Mouse (Mus musculus) urinary bladder, adult 18-20 months (tissue): Measurements from ENCODE around the gene Diras1.
"Not testable (repeated sequence)": the region's sequence is repeated elsewhere in the genome, so short reads cannot be mapped to it uniquely, and the experiment has no call there.

Experiments used
- DNase-seq, 2 experiments: peaks; one replicate each; pipeline ENCODE4 v3.0.0; 2022; ENCODE audit warnings: low spot score in 2 of 2, mixed read lengths in 2 of 2

Diras1 gene

DNA sequence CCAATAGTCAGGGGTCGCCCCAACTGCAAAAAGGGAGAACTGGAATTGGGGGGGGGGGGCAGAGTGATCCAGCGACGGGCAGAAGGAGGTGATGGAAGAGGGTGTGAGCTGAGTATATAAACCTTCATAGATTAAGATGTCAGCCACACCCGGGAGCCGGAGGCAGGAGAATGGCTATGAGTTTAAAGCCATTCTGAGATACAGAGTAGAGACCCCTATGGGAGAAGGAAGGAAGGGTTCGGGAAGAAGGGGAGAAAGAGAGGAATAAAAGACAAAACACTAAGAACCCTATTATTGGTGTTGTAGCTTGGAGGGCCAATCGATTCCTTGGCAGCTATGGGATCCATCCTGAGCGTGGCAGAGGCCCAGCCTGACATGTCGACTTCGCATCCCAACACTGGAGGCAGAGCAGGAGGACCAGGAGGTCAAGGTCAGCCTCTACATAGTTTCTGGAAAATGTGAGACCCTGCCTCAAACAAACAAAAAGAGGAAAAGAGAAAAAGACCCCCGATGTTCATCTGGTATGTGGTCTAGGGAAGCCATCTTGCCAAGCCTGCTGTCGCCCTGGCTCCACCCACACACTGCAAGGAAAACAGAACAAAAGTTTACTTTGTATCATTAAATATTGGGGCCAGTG lies at the start of gene Diras1:
Gene Diras1, minus strand, starts transcription at position 24 of the 637 bp plus-strand sequence.
- no peak for DNase-seq

DNA sequence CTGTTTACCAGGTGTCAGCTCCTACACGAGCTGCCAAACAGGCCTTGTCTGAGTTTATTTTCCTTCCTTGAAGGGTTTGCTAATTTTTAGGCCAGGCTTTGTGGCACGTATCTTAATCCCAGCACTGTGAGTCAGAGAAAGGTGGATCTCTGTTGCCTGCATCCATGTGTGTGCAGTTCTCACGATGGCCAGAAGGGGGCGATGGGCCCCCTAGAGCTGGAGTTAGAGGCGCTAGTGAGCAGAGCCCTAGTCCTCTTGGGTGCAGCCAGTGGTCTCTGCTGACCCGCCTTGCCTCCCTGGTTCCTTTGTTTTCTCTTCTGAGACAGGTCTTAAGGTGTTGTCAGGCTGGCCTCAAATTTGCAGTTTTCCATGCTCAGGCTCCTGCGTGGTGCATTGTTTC lies 48.0 kb upstream of the Diras1 start:
- no peak for DNase-seq

DNA sequence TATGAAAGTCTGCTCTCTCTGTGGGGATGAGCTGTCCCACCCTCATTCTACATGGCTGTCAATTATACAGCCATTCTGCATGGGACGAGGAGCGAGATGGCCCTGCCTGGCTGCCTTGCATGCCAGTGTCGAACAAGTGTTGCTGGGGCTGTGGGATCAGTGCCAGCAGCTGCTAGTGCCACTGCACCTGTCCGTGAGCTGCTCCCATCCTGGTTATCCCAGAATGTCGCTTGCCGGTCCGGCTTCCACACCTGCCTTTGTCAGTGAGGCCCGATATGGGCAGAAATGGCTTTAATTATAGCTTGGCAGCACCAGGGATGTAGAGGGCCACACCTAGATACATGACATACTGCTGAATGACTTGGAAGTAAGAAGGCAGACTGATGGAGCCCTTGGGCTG lies 46.8 kb upstream of the Diras1 start:
- DNase-seq = no peak

DNA sequence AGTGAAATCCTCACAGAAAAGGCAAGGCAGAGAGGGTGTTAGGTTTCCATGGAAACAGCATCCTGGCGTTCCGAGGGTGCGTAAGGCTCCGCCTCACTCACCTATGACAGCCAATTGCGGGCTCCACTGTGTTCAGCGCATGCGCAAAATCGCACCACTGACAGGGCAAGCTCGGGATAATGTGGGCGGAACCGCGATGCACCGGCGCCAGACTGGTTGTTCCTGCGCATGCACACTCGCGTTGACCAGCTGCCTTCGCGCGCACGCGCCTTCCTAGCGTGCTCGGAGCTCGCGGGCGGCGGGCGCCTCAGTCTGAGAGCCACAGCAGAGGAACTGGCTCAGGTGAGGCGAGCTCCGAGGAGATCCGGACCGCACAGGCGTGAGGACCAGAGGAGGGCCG lies 44.4 kb upstream of the Diras1 start, which contains the start of gene Thop1:
Gene Thop1, plus strand, starts transcription at position 200 of the 400 bp plus-strand sequence.
- peak; percentile 82 to 96 for DNase-seq

DNA sequence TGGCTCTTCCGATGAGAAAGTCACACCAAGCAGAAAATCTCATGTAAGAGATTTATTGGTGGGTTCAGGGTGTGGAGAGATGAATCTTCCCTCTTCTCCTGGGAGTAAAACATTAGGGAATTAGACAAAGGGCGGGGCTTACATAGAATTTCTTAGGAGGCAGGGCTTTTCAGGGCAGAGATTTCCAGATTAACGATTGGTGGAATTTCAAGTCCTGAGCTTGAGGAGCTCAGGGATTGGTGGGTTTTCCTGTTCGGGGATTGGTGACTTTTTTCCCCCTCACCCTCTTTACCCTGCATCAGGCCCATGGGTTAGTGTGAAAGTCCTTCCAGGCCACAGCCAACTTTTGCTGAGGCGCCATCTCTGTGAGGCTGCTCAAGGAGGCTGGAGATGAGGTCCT lies 43.2 kb upstream of the Diras1 start:
- no peak for DNase-seq

DNA sequence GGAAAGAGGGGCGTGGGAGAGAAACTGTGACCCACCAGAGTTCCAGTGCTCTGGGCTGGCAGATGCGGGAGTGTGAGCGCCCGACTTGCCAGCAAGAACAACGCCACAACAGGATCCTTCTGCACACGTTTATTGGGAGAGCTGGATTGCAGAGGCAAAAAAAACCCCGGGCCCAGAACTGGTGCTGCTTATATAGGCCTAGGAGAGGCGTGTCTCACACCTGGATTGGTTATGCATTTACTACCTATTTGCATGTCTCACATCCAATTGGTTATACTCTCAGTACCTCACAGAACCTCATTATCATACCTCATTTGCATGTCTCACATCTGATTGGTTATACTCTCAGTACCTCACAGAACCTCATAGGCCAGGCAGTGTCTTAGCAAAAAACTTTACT lies 39.1 kb upstream of the Diras1 start:
- not testable (repeated sequence) for DNase-seq

DNA sequence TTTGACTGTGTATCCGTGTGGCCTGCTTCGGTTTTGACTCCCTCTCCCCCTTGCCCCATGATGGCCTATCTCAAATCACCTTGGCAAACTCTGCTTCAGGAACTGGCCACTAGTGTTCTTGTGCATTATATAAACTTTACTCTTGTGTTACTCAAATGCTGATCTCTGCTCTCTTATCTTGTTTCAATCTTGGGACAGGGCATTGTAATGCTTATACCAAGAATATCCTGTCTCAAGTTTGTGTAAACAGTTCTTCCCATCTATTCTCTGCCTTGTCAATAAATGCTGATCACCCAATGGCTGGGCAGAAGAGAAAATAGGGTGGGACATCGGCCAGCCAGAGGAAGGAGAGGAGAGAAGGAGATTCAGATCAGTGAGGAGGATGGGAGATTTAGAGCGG lies 37.2 kb upstream of the Diras1 start:
- no peak for DNase-seq

DNA sequence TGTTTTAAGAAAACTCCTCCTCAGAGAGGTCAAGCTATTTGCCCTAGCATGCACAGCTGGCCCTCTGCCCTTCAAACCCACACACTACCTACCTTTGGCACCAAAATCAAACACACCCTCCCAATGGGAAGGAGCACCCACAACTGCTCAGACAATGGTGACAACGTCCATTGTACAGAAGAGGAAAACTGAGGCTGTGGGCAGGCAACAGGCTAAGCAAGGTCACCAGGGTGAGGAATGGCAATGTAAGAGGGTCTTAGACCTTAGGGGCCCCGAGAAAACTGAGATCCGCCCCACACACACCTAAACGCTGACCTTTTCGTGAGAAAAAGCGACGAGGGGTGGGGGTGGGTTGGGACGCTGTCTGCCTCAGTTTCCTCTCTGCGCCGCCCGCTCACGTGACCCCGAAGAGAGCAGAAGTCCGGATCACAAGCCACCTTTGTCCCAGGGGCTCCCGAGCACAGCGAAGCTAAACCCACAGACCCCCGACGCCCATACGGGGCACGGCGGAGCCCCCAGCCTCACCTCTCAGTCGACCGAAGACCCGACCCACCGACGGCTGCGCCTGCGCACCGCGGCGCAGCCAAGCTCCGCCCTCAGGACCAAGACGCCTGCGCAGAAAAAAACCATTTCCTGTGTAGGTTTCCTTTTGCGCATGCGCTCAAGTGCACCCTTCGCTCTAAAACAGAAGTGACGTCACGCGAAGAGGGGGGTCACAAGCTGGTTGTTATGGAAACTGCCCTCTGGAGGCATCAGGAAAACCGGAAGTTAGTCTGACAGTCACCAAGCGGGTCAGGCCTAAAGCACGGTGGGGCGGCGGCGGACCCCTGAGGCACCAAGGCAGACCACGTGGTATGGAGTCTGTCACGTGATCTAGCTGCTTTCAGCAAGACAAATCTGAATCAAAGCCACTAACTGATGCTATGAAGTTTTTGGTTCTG lies 34.4 kb upstream of the Diras1 start, which contains the start of gene Sgta:
Gene Sgta, minus strand, starts transcription at position 579 of the 941 bp plus-strand sequence.
- peak; percentile 99 for DNase-seq

DNA sequence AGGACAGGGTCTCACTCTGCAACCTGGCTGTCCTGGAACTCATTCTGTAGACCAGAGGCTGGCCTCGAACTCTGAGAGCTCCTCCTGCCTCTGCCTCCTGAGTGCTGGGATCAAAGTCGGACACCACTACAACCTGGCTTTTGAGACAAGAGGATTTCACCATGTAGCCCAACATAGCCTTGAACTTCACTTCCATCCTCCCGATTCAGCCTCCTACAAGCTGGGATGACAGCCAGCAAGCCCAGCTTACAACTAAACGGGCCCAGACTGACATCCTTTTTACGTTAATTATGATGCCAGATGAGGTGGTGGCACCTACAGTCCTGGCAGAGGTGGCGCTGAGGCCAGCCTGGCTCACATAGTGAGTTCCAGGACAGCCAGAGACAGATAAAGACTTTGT lies 33.4 kb upstream of the Diras1 start:
- DNase-seq = no peak

DNA sequence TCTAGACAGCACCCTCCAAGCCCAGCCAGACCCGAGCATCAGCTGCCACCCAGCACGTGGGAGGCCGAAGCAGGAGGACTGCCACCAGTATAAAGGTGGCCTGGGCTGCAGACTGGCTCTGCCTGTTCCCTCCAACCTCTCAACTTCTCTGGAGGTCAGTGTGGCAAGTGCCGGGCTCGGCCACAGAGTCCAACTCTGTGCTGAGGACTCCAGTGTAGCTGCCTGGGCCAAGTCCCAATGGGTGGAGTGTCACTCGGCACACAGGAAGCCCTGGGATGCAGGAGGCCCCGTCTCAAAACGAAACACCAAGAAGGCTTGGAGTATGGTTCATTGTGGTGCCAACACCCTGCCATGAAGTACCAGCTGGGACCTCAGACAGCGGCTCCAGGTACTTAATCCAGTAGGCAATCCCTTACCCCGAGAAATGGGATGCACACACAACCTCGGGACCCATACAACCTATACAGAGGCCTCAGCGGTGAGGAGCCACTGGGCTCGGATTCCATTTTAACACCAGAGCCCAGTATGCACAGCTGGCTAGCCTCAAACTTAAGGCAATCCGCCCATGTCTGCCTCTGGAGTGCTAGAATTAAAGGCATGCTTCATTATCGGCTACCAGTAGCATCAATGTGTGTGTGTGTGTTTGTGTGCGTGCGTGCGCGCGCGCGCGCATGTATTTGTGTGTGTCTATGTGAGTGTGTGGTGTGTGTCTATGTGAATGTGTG lies 32.1 kb upstream of the Diras1 start:
- DNase-seq = no peak

DNA sequence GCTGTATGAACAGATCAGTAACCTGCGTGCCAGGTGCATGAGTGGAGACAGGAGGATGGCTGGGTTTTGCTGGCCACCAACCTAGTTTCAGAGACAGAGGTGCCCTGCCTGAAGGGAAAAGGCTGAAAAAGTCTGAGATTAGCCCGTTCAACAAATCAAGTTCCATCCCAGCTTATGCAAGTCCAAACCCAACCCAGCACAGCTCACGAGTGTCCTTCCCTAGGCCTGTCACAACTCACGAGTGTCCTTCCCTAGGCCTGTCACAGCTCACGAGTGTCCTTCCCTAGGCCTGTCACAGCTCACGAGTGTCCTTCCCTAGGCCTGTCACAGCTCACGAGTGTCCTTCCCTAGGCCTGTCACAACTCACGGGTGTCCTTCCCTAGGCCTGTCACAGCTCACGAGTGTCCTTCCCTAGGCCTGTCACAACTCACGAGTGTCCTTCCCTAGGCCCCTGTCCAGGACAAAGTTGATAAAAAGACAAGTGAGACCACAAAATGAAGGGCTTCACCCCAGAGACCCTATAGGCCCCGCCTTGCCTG lies 30.4 kb upstream of the Diras1 start:
- DNase-seq = not testable (repeated sequence)

DNA sequence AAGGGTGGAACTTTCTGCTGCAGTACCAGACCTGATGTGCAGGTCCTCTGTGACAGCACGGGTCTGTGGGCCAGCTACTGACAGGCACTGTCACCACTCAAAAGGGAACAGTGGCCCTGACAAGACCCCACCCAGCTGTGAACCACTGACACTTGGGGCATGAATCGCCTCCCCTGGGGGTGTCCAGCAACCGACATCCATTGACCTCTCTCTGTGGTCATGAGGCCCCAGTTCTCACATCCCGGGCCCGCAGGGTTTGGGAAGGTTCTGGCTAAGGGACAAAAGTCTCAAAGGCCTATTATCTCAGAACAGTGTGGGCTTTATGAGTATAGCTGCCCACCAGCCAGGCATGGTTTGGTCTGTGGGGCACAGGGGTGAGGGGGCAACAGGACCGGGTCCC lies 29.7 kb upstream of the Diras1 start:
- no peak for DNase-seq

DNA sequence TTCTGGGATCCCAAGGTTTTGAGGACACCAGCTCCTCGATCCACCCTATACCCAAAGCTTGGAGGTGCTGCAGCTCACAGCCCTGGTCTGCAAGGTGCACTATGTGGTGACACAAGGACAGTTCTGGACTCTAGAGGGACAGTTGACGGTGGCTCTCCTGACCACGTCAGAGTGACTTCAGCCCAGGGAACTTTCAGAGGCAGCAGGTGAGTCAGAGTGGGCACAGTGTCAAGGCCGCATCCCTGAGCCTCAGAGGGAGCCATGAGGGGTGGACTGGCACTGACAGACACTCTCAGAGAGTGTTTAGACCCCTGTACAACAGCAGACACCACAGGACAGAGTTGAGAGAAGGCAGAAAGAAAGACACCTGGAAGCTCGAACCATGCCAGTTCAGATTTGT lies 27.1 kb upstream of the Diras1 start:
- DNase-seq = no peak

DNA sequence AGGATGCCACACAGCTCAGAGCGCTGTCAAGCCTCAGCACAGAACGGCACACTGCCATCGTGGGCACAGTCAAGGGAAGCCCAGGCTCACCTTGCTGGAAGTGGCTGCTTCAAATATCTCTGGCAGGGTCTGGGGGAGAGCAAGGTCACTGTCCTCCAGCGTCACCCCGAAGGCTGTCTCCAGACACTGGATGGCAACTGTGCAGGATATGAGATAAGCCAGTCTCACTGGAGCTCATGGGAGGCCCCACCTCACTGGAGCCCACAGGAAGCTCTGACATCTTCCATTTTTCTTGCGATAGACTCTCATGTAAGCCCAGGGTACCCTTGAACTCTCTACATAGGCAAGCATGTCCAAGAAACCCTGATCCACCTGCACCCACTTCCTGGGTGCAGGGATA lies 25.7 kb upstream of the Diras1 start:
- no peak for DNase-seq

DNA sequence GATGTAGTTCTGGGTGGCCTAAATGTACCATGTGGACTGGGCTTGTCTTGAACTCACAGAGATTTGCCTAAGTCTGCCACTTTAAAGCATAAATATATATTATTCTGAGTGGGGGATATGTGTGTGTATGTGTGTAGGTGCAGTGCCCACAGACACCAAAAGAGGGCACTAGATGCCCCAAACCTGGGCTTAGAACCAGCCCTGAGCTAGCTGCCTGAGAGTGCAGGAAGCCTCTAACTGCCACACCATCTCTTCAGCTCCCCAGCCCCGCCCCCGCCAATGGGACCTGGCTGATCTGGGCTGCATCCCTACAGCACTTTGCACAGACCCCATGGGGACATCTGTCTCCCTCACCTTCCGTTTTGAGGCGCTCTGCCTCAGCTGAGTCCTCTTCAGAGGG lies 25.2 kb upstream of the Diras1 start:
- no peak for DNase-seq

DNA sequence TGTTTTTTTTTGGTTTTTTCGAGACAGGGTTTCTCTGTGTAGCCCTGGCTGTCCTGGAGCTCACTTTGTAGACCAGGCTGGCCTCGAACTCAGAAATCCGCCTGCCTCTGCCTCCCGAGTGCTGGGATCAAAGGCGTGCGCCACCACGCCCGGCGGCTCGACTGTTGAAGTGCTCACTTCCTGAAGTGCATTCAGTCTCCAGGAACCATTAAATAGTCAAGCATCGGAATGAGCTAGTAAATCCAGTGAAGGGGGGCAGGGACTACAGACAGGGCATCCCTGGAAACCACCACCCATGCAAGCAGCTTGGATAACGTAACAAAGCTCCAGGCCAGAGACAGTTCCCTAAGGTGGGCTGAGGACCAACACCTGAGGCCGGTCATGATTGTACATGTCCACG lies 19.8 kb upstream of the Diras1 start:
- DNase-seq = not testable (repeated sequence)

DNA sequence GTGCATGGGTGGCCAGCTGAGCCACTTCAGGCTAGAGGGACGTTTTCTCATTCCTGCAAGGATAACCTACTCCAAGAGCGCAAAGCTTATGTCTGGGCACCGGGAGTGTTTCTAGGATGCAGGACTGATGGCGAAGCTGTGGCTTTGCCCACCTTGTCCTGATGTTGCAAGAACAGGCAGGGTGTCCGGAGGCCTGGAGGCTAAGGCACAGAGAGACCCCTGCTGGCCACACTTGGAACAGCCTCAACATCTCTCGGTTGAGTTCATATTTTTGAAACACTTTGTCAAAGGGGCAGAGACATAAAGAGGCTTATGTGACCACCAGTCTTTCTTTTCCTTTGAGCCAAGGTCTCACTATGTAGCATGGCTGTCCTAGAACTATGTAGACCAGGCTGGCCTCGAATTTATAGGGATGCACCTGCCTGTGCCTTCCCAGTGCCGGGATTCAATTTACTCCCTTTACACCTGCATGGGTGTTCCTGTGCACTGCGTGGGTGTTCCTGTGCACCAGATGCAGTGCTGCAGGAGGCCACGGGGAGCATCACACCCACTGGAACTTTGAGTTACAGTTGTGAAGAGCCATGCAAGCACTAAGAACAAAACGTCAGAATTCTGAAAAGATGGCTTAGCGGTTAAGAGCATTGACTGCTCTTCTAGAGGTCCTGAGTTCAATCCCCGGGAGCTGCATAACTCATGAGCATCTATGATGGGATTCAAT lies 16.2 kb upstream of the Diras1 start:
- peak; percentile 28 to 54 for DNase-seq

DNA sequence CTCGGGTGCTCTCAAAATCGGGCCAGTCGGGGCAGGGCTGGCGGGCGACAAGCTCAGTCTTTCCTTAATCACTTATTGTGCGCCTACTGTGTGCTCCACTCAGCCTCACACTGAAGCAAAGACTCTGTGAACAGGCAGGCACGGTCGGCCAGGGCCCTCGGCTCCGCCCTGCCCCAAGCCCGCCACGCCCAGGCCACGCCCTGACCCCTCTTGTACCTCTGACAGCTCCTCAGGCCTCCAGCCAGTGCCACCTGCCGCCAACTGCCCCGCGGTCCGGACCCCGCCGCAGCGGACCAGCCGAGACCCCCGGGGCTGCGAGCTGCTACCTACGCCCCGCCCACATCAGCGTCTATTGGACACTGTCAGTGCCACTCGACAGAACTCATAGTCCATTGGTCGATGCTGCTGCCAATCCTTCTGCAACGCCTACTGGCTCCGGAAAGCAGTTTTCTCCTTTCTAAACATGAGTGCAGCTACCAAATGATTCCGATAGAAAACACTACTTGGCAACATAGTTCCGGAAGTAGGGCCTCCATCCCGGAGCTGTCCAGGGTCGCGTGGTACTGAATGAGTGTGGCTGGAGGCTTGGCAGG lies 11.6 kb upstream of the Diras1 start, which contains the start of gene Slc39a3:
Gene Slc39a3, minus strand, starts transcription at position 439 of the 593 bp plus-strand sequence.
- peak; percentile 94 to 100 for DNase-seq

DNA sequence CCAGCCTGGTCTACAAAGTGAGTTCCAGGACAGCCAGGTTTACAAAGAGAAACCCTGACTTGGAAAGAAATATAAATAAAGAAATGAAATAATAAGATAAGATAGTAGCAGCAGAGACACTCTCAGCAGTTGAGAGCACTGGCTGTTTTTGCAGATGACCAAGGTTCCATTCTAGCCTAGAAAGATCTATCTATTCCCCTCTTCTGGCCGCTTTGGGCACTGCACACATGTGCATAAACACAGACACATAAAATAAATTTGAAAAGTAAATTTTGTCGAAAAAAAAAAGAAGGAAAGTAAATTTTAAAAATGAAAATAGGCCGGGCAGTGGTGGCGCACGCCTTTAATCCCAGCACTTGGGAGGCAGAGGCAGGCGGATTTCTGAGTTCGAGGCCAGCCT lies 10.8 kb upstream of the Diras1 start:
- no peak for DNase-seq

DNA sequence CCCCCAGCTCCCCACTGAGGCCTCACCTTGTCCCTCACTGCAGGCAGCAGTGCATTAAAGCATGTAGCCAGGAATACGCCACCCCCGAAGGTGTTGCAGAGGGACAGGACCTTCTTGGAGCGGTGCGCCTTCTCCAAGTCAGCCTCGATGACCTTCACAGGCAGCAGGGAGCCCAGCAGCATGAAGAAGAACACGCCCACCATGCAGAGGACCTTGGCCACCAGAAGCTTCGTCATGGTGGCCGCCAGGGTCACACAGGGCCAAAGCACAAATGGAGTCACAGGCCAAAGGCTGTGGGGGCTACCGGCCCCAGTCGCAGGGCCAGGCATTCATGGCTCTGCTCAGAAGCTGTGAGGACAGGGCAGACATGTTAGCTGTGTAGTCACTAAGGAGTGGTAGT lies 8.1 kb upstream of the Diras1 start:
- DNase-seq = no peak

DNA sequence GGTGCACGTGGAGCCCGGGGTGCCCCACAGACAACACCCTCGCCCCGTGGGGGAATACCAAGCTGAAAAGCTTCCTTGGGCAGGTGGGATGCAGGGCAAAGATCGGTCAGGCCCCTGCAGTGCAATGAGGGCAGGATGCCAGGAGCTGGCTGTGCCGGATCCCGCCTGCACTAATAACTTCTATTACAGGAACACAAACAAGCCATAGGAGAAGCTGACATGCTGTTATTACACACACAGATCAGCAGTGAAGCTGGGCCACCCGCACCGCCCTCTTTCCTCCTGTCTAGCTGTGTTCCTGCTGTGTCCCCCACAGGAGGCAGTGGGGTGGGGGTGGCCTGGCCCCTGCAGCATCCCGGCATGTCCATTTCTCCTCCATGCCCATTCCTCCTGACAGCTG lies 3.6 kb upstream of the Diras1 start:
- no peak for DNase-seq
